Mouse (Mus musculus) cerebellum, postnatal 10 days (tissue): ENCODE results near the gene 6430628N08Rik.

Experiments used
- DNase-seq, 2 experiments: peaks; one replicate each; pipeline ENCODE4 v3.0.0; 2021; ENCODE audit warnings: mixed read lengths in 2 of 2

Gene 6430628N08Rik

DNA sequence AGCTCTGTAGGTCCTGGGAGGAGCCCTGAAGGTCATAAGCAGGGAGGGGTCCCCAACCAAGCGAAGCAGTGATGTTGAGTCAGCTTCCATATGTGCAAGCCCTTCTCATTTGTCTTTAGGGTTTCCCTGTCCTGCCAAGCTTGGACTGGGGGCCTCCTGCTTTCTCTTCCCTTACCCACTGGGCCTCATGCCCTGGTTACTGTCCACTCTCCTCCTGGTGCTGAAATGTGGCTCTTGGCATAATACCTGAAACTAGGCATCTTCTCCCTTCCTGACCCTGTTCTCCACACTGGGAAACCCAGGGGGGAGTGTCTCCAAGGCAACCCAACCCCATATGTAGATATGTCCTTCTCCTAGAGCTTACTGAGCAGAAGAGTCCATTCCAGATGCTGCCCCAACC lies 3.6 kb upstream of the 6430628N08Rik start:
- no peak for DNase-seq

DNA sequence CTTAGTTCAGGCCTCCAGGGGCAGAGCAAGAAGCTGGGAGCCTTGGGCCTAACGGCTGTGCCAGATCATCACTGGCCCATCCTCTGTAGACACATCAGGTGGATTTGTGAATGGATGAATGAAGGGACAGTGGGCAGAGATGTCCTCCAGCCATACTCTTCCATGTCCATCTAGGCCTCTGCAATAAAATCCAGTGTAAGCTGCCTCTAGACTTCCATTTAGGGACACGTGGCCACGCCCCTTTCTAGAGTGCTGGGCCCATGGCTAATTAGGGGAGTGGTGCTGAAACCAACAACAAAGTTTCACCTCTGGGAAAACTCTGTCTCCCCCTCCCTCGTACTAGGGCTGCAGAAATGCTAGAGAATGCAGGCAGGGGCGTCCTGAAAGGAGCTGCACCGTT lies 399 bp upstream of the 6430628N08Rik start:
- no peak for DNase-seq

DNA sequence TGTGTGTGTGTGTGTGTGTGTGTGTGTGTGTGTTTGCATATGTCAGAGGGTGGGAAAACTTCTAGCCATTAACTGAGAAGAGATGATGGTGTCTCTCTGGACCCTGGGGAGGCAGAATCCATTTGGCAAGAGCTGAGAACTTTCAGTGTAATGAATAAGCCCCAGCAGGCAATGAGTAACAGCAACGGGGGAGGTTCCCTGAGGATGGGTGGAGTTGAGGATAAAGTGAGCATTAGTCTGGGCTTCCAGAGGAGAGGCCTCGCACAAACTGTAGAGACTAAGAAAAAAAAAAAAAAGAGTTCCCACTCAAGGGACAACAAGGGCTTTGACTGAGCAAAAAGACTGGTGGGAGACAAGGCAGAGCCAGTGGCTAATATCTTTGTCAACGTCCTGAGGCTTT lies 3.8 kb downstream of the 6430628N08Rik start:
- no peak for DNase-seq

DNA sequence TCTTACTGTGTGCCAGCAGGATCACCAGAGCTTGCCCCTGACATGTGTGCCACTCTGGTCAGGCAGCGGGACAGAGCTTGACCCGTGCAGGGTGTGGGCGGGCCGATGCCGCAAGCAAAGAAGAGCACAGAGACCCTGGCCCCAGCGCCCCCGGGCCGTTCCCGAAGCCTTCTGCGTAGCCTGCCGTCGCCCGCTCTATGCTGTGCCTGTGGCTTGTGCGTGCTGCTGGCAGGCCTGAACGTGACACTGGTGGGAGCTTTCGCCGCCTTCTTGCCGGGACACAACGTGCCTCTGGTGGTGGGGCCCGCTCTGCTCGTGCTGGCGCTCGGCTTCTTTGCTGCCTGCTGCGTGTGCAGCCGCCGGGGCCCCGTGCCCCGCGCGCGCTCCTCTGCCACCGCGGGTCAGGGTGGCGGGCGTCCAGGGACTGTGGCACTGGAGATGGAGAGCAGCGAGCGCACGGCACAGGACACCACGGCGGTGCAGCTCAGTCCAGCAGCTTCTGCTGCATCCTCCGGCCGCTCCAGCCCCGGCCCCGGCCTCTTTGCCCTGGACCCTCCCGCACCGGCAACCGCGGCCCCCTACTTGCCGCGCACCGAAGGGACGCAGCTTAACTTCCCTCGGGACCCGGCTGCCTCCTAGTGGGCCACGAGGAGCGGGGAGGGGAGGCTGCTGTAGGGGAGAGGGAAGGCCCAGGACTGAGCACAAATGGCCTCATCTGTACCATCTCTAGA lies 7.6 kb downstream of the 6430628N08Rik start:
- DNase-seq = peak; percentile 54 to 59

DNA sequence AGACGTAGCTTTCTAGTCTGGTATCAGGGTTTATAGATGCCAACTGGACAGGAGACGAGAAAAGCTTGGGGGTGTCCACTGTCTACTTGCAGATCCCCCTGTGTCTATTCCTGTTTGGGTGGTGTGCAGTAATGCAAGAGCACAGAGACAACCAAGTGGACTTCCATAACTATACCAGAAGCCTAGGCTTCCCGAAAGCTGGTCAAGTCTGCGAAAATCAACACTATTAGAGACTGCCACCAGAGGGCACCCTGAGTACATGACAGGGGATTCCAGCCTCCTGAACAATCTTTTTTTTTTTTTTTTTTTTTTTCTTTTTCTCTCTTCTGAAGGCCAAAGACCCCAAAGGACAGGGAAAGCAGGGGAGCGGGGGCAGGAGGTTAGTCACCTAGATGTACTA lies 12.4 kb downstream of the 6430628N08Rik start:
- peak; percentile 93 to 96 for DNase-seq

DNA sequence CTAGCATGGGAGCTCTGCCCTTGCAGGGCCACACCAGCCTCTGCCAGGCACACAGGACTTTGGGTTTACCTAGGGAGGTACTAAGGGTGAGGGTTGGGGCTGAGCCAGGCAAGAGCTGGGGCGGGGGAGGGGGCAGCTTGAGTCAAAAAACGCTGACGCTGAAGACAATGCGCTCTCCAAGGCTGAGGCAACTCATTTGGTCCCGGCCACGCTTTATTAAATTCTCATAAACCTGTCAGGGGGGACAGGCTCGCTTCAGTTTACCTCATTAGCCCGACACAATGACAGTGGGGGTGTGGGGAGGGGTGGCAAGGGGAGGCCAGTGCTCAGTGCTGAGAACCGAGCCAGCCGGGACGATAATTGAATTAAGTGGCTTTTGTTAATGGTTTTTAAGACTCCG lies 13.9 kb downstream of the 6430628N08Rik start:
- DNase-seq = no peak

DNA sequence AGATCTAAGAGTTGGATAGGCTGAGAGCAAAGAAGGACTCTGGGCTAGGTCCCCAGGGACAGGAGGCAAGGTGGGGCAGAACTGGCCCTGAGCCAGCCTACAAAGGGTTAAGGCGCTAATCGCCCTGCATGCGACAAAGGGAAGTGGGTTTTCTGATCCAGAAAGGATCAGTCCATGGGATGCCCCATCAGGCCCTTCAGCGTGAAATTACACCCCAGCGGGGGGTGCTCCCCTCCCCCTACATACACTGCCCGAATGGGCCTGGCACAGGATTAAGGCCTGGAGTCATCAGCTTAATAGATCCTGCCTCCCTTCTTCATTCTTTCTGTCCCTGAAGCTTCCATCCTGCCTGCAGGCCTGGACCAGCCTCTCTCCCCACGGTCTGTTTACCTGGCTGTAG lies 15.2 kb downstream of the 6430628N08Rik start:
- peak; percentile 82 to 86 for DNase-seq

DNA sequence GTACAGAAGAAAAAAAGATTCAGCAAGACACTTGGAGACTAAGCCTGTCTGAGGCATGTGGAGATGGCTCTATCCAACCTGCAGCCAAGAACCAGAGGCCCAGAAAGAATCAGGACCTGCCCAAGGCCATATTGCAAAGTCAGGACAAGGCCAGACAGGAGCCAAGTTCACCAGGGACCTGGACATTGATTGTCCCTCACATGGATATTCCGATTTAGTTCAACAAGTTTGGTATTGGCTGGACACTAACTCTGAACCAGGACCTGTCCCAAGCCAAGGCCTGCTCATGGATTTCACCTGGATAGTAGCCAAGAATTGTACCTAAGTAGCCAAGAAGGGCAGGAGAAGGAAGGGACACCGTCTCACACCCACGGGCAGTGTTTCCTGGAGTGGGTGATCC lies 16.3 kb downstream of the 6430628N08Rik start:
- DNase-seq = no peak

DNA sequence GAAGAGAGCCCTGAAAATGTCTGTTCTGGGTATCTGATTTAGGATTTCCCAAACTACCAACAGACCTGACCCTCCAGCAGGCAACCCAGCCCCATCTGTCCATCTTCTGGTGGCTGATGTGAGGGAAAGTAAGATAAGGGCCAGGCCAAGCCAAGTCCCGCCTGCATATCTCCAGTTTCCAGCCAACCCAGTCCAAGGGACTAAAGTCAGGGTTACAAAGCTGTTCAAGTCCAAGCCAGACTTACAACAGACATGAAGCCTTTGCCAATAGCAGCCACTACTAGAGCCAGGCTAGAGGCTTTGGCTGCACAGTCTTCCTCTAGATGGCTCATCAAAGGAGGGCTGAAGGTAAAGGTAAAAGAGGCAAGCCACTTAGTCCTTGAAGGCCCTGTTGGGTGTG lies 17.5 kb downstream of the 6430628N08Rik start:
- peak; percentile 25 to 32 for DNase-seq

DNA sequence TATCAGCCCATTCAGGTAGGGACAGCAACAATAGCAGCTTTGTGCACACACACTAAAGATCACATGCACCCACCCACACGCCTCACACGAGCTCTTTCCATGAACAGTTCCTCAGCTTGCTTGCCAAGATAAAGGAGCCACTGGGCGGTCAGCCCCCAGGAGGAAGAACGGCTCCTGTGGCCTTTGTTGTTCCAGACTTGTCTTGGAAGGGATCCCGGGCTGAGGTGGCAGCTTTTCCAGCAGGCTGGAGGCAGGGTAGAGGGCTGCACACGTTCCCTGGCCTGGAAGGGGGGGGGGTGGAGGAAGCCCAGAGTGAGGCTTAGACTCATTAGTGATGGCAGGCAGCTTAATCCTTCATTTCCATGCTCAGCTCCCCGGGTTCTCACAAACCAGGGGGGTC lies 18.2 kb downstream of the 6430628N08Rik start:
- peak; percentile 58 to 76 for DNase-seq

DNA sequence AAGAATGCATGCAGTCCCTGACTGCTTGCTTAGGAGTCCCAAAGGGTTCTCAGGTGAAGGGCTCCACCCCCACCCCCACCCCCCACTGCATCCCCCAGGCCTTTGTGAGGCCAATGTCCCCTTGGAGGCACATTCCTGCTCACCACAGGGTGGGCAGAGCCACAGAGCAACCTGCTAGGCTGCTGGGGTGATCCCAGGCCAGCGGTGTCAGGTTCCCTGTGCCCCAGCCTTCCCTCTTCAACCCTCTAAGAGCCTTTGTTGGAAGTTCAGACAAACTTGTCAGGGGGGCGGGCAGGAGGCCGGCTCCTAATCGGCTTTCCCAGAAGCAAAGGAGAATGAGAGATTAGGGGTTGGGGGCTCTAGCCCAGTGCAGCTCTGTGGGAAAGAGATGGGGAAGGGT lies 21.1 kb downstream of the 6430628N08Rik start:
- DNase-seq = no peak

DNA sequence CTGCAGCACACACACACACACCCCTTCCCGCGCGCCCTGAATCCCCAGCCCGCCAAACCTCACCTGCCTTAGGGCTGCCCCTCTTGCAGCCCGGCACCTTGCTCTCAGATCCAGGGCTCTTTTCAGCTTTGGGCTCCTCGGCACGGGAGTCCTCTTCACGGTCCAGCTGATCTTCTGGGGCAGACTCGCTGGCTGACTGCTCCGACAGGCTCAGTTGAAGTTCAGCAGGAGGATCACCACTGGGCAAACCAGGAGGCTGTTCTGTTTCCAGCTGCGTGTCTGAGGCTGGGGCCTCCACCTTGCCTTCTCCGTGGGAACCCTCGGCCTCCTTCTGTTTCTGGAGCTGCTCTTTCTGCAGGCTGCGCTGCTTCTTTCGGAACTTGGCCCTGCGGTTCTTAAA lies 29.4 kb downstream of the 6430628N08Rik start:
- DNase-seq = no peak

DNA sequence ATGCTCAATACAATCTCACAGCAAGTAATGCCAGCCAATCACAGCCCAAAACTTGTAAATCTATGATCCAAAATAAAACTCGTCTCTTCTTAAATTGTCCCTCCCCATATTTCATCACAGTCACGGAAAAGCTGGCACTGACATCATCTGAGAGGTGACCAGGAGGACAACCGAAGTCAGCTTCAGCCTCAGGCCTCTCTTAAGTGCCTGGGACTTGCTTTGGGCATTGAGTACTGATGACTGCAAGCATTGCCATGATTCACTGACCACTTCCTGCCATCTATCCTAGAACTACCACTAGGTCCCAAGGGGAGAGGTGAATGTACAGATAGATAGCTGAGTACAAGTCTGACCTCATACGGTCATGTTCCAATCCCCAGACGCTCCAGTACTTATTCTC lies 32.2 kb downstream of the 6430628N08Rik start:
- DNase-seq = no peak

DNA sequence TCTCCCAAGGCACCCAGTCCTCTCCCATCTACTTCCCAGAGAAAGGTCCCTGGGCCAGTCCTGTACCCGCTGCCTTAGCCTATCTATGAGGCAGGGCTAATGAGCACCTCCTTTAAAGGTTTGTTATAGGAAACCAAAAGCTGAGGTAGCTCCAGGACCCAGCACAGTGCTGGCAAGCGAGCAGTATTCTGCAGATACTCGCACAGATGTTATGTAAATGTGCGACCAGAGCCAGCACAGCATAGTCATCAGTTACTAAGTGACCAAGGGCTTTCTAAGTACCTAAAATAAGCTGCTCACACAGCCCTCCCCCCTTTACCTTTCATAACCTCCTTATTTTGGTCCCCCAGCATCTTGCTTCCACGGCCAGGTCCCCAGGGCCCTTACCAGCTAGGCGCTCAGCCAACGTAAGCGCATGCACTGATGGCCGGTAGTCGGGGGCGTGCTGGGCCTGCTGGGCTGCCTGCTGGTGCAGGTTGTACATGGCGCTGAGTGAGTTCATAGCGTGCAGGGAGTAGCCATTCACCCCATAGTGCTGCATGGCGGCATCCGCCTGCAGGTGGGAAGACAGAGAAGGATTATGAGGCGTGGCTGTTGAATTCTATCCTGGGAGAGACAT lies 32.9 kb downstream of the 6430628N08Rik start:
- DNase-seq = peak; percentile 56 to 69

DNA sequence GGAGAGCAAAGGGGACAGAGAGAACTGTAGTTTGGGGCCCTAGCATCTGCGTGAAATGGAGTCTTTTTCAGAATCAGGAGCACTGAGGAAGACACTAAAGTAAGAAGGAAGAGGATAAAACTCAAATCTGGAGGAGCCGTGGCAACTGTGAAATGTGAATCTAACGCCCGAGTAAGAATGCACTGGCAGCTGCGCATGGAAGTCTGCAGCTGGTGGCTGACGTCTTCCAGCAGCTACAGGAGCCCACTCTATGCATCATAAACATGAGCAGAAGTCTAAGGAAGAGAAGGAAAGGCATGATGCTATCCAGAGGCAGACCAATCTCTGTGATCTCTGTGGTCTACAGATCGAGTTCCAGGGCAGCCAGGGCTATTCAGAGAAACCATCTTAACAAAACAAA lies 37.2 kb downstream of the 6430628N08Rik start:
- DNase-seq = no peak

DNA sequence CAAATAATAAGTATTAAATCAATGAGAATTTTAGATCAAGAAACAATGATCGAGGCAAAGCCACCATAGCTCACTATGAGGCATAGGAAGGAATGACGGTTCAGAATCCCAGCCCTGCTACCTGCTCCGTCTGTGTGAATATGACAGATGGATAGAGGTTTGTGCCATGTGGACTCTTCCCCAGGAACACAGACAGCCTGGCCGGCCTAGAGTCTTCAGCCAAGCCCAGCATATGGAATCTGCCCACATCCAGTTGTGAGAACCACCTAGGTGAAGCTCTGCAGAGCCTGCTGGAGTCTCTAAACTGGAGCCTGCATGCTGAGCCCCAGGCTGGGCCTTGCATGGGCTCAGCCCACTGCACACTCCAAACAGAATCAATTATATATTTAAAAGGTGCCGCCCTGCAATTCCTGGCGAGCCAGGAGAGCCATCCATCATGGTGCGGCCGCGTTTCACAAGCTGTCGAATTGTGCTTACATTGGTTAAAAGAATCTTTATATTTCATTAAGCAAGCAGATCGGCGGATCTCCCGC lies 41.2 kb downstream of the 6430628N08Rik start:
- peak; percentile 55 to 65 for DNase-seq

DNA sequence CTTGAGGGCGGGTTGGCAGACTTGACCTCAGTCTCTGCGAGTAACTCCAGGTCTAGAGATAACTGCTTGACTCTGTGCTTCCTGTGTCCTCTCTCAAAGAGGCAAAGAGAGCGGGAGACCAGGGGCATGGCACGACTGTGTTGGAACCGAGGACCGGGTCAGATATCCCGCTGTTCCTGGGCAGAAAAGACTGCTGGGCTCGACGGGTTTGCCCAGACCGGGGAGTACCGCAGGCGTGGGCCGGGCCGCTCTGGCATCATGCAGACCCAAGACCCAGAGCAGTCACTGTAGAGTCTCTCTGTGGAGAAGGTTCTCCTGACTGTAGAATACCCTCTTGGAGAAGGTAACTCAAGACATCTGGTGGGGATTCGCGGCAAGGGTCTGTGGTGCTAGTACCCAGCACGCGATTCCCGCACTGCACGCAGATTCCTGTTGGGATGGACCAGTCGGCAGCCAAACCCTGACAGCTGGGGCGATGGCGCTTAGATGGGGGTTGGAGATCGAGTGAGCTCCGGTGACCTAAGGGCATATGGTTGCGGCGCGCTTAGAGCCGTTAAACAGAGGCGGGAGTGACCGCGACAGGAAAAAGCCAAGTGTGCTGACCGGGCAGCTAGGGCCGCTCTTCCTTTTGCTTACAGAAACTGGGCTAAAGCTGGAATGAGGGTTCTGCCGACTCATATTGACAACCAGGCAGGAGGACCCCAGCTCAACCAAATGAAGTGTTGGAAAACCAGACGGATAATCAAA lies 45.5 kb downstream of the 6430628N08Rik start:
- DNase-seq = peak in 1 of 2 experiments; percentile 50

DNA sequence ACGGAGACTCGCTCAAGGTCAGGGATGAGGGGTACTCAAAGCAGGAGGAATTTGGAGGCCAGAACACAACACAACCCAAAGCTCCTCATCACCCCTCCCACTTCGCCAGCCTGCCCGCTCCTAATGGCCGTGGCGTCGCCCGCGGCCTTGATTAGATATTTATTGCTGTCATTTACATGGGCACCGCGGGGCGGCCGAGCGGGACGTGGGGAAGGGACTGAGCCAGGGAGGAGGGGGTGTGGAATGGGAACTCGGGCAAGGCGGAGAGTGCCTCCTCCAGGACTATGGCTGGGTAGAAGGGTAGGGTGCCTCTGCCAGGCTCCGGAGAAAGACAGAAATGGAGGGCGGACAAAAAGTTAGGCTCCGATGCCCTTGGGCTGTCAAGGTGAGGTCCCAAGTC lies 46.2 kb downstream of the 6430628N08Rik start:
- peak in 1 of 2 experiments; percentile 40 for DNase-seq

DNA sequence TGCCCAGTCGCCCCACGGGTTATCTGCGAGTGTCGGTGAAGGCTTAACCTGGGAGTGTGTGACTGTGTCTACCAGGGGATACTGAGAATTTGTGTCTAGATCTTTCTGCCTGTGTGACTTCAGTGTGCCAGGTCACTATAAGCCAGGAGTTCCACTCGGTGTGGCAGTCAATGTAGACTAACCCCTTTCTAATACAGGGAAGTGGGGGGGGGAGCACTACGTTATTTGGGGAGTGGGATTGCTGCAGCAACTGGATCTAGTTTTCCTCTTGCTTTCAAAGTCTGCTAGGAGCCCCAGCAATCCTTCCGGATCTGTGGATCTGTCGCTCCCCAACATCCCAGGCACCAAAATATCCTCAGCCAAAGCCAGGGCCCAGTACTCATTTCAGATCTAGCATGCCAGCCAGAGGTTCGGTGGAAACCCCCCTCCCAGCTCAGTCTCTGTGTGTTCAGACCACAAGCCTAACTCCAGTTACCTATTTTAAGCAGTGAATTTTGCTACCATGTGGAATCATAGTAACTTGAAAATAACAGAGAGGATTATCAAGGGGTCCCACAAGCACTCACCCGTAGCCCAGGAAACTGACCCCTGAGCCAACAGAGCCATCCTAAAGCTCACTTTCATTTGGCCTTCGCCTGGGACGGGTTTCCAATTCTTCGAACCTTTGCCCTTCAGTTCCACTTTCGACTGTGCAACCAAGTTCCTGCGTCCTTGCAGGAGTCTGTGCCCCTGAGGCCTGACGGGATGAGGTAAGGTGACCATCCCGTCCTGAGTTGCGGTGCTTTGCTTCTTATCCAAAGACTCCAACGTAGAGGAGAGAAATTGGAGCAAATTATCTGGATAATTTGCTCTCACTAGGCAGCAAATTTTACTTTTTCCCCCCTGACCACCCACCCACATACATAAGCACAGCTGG lies 46.9 kb downstream of the 6430628N08Rik start:
- DNase-seq = no peak

DNA sequence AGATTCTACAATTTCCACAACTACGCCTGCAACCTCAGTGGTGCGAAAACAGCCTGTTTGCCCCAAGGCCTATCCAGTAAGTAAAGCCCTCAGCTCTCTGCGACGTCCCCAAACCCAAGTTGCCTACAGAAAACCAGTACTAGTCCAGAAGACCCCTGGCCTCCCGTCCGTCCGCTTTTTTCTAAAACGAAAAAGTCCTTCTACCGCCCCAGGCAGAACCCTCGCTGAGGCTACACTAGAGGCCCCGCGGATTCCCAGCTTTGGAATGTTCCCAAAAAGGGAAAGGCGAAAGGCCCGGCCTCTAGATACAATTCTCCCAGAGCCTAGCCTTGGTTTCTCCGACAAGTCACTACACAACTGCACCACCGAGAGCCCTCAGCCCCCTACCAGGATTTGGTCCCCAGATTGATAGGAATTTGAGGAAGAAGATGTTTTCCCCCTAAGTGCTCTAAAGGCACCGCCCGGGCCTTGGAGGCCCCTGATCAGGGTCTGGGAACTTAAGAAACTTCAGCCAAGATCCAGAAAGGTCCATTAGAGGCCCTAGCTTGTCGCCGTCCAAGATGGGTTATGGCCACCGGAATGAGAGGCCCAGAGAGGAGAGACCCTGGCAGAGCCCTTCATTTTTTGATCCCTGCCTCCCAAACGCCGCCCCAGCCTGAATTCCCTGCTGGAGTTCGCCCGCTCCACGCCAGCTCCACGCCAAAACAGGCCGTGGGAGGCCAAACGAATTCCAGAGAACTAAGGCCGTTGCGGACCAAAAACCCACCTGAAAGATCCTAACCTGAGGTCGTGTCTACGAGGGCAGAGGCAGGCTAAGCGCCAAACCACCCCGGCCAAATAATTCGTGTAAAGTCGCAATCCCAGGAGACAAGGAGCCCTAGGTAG lies 48.1 kb downstream of the 6430628N08Rik start:
- peak; percentile 43 to 69 for DNase-seq
